Mouse (Mus musculus) spleen, postnatal 14 days (tissue): ENCODE data around the gene Rfx1.
A peak's percentile ranks its signal among the peaks of the same experiment; 100 is the strongest.

Experiments
- DNase-seq, 2 experiments: peaks; one replicate each; pipeline ENCODE4 v3.0.0; 2021 to 2022; ENCODE audit warnings: low spot score in 2 of 2

The Rfx1 gene

GRCm38 (mm10) chr8:84060245-84060644, 6.4 kb upstream of the Rfx1 start:
- no peak for DNase-seq

GRCm38 (mm10) chr8:84063861-84064610, 2.6 kb upstream of the Rfx1 start:
- peak; percentile 26 to 59 for DNase-seq

- DNase-seq = no peak
These were observed 1.6 kb upstream of the Rfx1 start, which contains the start of gene Gm10643 for GRCm38 (mm10) chr8:84065037-84065436. TSS of gene Gm10643 (minus strand) at chr8:84065137.

- no peak for DNase-seq
These were observed 1.1 kb upstream of the Rfx1 start for GRCm38 (mm10) chr8:84065457-84066072.

- DNase-seq = peak; percentile 97 to 98
These were observed 476 bp downstream of the Rfx1 start for GRCm38 (mm10) chr8:84067047-84067573.

- DNase-seq = no peak
These were observed 1.3 kb downstream of the Rfx1 start for GRCm38 (mm10) chr8:84067911-84068310.

GRCm38 (mm10) chr8:84068316-84069035, 1.8 kb downstream of the Rfx1 start:
- DNase-seq = no peak

GRCm38 (mm10) chr8:84069169-84069568, 2.5 kb downstream of the Rfx1 start:
- DNase-seq = no peak

GRCm38 (mm10) chr8:84069750-84070149, 3.1 kb downstream of the Rfx1 start:
- no peak for DNase-seq

GRCm38 (mm10) chr8:84070241-84070640, 3.6 kb downstream of the Rfx1 start:
- DNase-seq = no peak

GRCm38 (mm10) chr8:84070667-84071066, 4.0 kb downstream of the Rfx1 start:
- no peak for DNase-seq

- no peak for DNase-seq
These were observed 5.3 kb downstream of the Rfx1 start for GRCm38 (mm10) chr8:84071921-84072320.

- no peak for DNase-seq
These were observed 5.7 kb downstream of the Rfx1 start for GRCm38 (mm10) chr8:84072321-84072720.

GRCm38 (mm10) chr8:84073230-84073976, 6.8 kb downstream of the Rfx1 start:
- DNase-seq = no peak

- DNase-seq = no peak
These were observed 9.8 kb downstream of the Rfx1 start for GRCm38 (mm10) chr8:84076412-84076811.

- no peak for DNase-seq
These were observed 10.2 kb downstream of the Rfx1 start for GRCm38 (mm10) chr8:84076849-84077248.

GRCm38 (mm10) chr8:84079206-84079605, 12.6 kb downstream of the Rfx1 start:
- DNase-seq = no peak

- DNase-seq = no peak
These were observed 17.2 kb downstream of the Rfx1 start for GRCm38 (mm10) chr8:84083829-84084241.

- no peak for DNase-seq
These were observed 17.9 kb downstream of the Rfx1 start for GRCm38 (mm10) chr8:84084341-84085115.

GRCm38 (mm10) chr8:84087156-84087555, 20.5 kb downstream of the Rfx1 start:
- DNase-seq = no peak

GRCm38 (mm10) chr8:84087821-84088220, 21.2 kb downstream of the Rfx1 start:
- DNase-seq = no peak
